Mouse (Mus musculus): ENCODE results near the gene Rhoh.

DNA sequence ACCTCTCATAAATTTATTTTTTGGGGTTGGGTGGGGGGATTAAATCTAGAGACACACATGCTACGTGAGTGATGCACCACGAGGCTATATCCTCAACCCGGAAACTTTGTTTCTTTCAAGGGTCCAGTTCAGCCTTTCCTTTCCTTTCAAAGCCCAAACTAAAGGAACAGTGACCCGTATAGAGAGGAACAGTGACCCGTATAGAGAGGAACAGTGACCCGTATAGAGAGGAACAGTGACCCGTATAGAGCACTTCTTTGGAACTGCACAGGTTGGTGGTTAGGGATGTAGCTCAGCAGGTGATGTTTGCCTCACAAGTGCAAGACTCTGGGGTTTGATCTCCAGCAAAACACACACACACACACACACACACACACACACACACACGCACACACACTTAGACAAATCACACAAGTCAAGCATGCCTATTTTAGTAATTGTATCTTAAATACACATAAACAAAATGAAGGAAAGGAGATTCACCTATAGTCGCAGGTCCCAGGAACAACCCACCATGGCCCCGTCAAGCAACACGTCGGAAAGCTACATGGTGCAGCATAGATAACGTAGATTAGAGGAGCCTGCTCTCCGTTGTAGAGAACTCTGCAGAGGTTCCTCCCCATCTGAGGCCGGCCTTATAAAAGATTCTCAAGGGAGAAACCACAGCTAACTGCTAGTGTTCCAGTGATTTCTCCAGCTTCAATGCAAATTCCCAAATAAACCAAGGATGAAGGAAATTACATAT, 24.9 kb downstream of the Rhoh start:
- TF ChIP-seq BHLHE40 (IDR thresholded peaks at IDR 0.05; ENCODE audit: low read depth, low read length) (no peak), POLR2A (IDR thresholded peaks at IDR 0.05; ENCODE audit: low read depth, low read length) (no peak), CTCF (conservative IDR thresholded peaks at IDR 0.05 in 1 of 2, IDR thresholded peaks at IDR 0.05 in 1 of 2; ENCODE audit: low read depth in 2 of 2, low read length in 2 of 2) (no peak), USF1 (IDR thresholded peaks at IDR 0.05; ENCODE audit: low read depth, low read length) (no peak), POLR2AphosphoS2 (IDR thresholded peaks at IDR 0.05; ENCODE audit: low read depth, low read length) (no peak), EP300 (IDR thresholded peaks at IDR 0.05; ENCODE audit: low read length) (no peak), USF2 (conservative IDR thresholded peaks at IDR 0.05; ENCODE audit: low read depth, low read length) (no peak), E2F4 (IDR thresholded peaks at IDR 0.05; ENCODE audit: insufficient replicate concordance, low read depth, low read length) (no peak), NRF1 (IDR thresholded peaks at IDR 0.05; ENCODE audit: low read depth, low read length) (no peak), ZKSCAN1 (IDR thresholded peaks at IDR 0.05; ENCODE audit: borderline replicate concordance, low read depth, low read length) (no peak), HCFC1 (IDR thresholded peaks at IDR 0.05; ENCODE audit: low read depth, low read length) (no peak), PAX5 (IDR thresholded peaks at IDR 0.05; ENCODE audit: low read length) (no peak), SMC3 (IDR thresholded peaks at IDR 0.05; ENCODE audit: low read depth, low read length) (no peak)

Data from CH12.LX (cell line).